Mouse (Mus musculus) stomach, postnatal 0 days (tissue): ENCODE measurements around the gene Zfp148. TPM values are rescaled to one million over a fixed set of nuclear protein-coding genes. Genes with fewer than 3 reads are reported as not detected.

Source experiments
- ATAC-seq: fragments of 200-750 bp; cut with Nextera tagmentation; 2 replicates; pipeline ENCODE4 v1.8.0; 2017; ENCODE audit not compliant: low FRiP score, low TSS enrichment
- DNase-seq: peaks from one replicate; pipeline ENCODE4 v3.0.0-alpha.2; 2016; ENCODE audit warnings: low spot score
- H3K27ac ChIP-seq: fragments of 300-500 bp; sonication (generic); replicated peaks from 2 replicates; pipeline ENCODE4 v1.5.1; 2014; ENCODE audit warnings: mild to moderate bottlenecking, control low read depth
- H3K27me3 ChIP-seq: fragments of 300-500 bp; sonication (generic); 2 replicates; pipeline ENCODE4 v1.6.1; 2014; ENCODE audit warnings: low read length; ENCODE audit not compliant: control insufficient read depth, insufficient read depth
- H3K36me3 ChIP-seq: fragments of 300-500 bp; sonication (generic); 2 replicates; pipeline ENCODE4 v1.6.1; 2014; ENCODE audit warnings: low read length, mixed read lengths; ENCODE audit not compliant: control insufficient read depth, insufficient read depth
- H3K4me1 ChIP-seq: fragments of 300-500 bp; sonication (generic); replicated peaks from 2 replicates; pipeline ENCODE4 v1.6.1; 2014; ENCODE audit warnings: antibody characterized with exemption; ENCODE audit not compliant: control insufficient read depth, insufficient read depth
- H3K4me2 ChIP-seq: fragments of 300-500 bp; sonication (generic); replicated peaks from 2 replicates; pipeline ENCODE4 v1.6.1; 2014; ENCODE audit warnings: low read depth, mild to moderate bottlenecking, control low read depth, moderate library complexity
- H3K4me3 ChIP-seq: fragments of 300-500 bp; sonication (generic); 2 replicates; pipeline ENCODE4 v1.5.1; 2014; ENCODE audit warnings: low read depth, low read length, control low read depth
- H3K9ac ChIP-seq: fragments of 300-500 bp; sonication (generic); 2 replicates; pipeline ENCODE4 v1.6.1; 2014; ENCODE audit warnings: mild to moderate bottlenecking, low read length, control low read depth, mixed read lengths
- H3K9me3 ChIP-seq: fragments of 300-500 bp; sonication (generic); 2 replicates; pipeline ENCODE4 v1.6.1; 2016; ENCODE audit warnings: low read length; ENCODE audit not compliant: control insufficient read depth
- CTCF ChIP-seq: IDR thresholded peaks from 2 replicates; pipeline ENCODE4 v1.5.1; 2016; ENCODE audit warnings: antibody characterized with exemption, low read depth, mild to moderate bottlenecking, moderate library complexity
- EP300 ChIP-seq: optimal IDR thresholded peaks from 2 replicates; pipeline ENCODE3; 2016; ENCODE audit warnings: antibody characterized with exemption
- WGBS: fragments of 180-500 bp; shearing (Covaris S2); extraction: QIAGEN DNeasy Blood & Tissue Kit; methylation state at CpG from one replicate; pipeline ENCODE4 v1.1.7; 2014; 5-methylcytosine and 5-hydroxymethylcytosine counted together
- polyA plus RNA-seq: library from polyadenylated mRNA; unstranded; fragments of >200 nt; fragmentation: Nextera tagmentation; extraction: Ambion mirVana; gene quantifications from 2 replicates; pipeline ENCODE4 v1.2.1, GENCODE M21; 2015

Zfp148 gene
- polyA plus RNA-seq, 1 experiment from 2014 or later, result 25.1 TPM

GRCm38 (mm10) chr16:33522516-33522915 lies 141.9 kb downstream of the Zfp148 start:
- DNase-seq (no peak), ATAC-seq (no peak)
- Histone ChIP-seq H3K9ac (no peak overlapping the region), H3K4me1 (peaks cover 4% of the 10 kb centered on the region; the same call in 1 of the 2 replicates), H3K9me3 (no peaks in the 10 kb centered on the region), H3K4me3 (no peak overlapping the region), H3K36me3 (no peaks in the 10 kb centered on the region), H3K27me3 (no peaks in the 10 kb centered on the region), H3K27ac (no peak overlapping the region), H3K4me2 (no peak overlapping the region)
- TF ChIP-seq EP300, result no peak
- 47% methylated on average over 4 of the region's 4 CpGs for WGBS

GRCm38 (mm10) chr16:33523571-33523970 lies 142.9 kb downstream of the Zfp148 start:
- peak; percentile 54 for DNase-seq
- 49% methylated on average over 10 of the region's 10 CpGs for WGBS
- H3K27ac ChIP-seq, result peak overlapping the region; percentile 35; the same call in 1 of the 2 replicates
- peak; percentile 26; the same call in 1 of the 2 replicates for ATAC-seq
- H3K4me1 ChIP-seq, result no peaks in the 10 kb centered on the region
- TF ChIP-seq EP300 (no peak), CTCF (no peak)
- no peak overlapping the region for H3K4me3 ChIP-seq
- H3K36me3 ChIP-seq, result no peaks in the 10 kb centered on the region
- peak overlapping the region; percentile 17; the same call in 1 of the 2 replicates for H3K4me2 ChIP-seq
- no peaks in the 10 kb centered on the region for H3K27me3 ChIP-seq
- H3K9ac ChIP-seq, result no peak overlapping the region
- H3K9me3 ChIP-seq, result no peaks in the 10 kb centered on the region

GRCm38 (mm10) chr16:33529502-33530454 lies 149.1 kb downstream of the Zfp148 start:
- H3K27me3 ChIP-seq, result no peaks in the 10 kb centered on the region
- H3K36me3 ChIP-seq, result no peaks in the 10 kb centered on the region
- H3K4me2 ChIP-seq, result no peak overlapping the region
- H3K4me1 ChIP-seq, result peaks cover 2% of the 10 kb centered on the region; the same call in 1 of the 2 replicates
- peak overlapping the region; percentile 35; the same call in 1 of the 2 replicates for H3K27ac ChIP-seq
- peak; percentile 54 for ATAC-seq
- DNase-seq, result no peak
- 41% methylated on average over 11 of the region's 11 CpGs for WGBS
- H3K9me3 ChIP-seq, result no peaks in the 10 kb centered on the region
- H3K9ac ChIP-seq, result 0 out of 2 replicates have a peak overlapping the region, but pooled peaks have one; percentile 13
- TF ChIP-seq EP300 (no peak), CTCF (no peak)
- H3K4me3 ChIP-seq, result no peak overlapping the region

- H3K27me3 ChIP-seq, result no peaks in the 10 kb centered on the region
- TF ChIP-seq EP300 (no peak), CTCF (no peak)
- WGBS, result 75% methylated on average over 8 of the region's 8 CpGs
These were observed 150.5 kb downstream of the Zfp148 start for GRCm38 (mm10) chr16:33531184-33531583.

GRCm38 (mm10) chr16:33536456-33536855 lies 155.8 kb downstream of the Zfp148 start:
- TF ChIP-seq EP300 (no peak), CTCF (no peak)
- H3K9ac ChIP-seq, result no peak overlapping the region
- H3K36me3 ChIP-seq, result no peaks in the 10 kb centered on the region

More at GRCm38 (mm10) chr16:33531184-33531583, 150.5 kb downstream of the Zfp148 start:
- Histone ChIP-seq H3K4me1 (peaks cover 2% of the 10 kb centered on the region; the same call in 1 of the 2 replicates), H3K27ac (no peak overlapping the region), H3K9ac (no peak overlapping the region), H3K4me2 (no peak overlapping the region), H3K9me3 (no peaks in the 10 kb centered on the region), H3K36me3 (no peaks in the 10 kb centered on the region), H3K4me3 (no peak overlapping the region)
- DNase-seq (no peak), ATAC-seq (no peak)

More at GRCm38 (mm10) chr16:33536456-33536855, 155.8 kb downstream of the Zfp148 start:
- Histone ChIP-seq H3K4me1 (no peaks in the 10 kb centered on the region), H3K9me3 (no peaks in the 10 kb centered on the region), H3K27me3 (no peaks in the 10 kb centered on the region), H3K4me2 (no peak overlapping the region), H3K27ac (no peak overlapping the region), H3K4me3 (no peak overlapping the region)
- DNase-seq (no peak), ATAC-seq (no peak)
- 80% methylated on average over 8 of the region's 8 CpGs for WGBS
